Mouse (Mus musculus) layer of hippocampus, adult 18-20 months (tissue): ENCODE measurements around the gene Asah2. TPM values are rescaled to one million over a fixed set of nuclear protein-coding genes. Genes with fewer than 3 reads are reported as not detected.

Experiments used
- DNase-seq, 2 experiments: peaks; one replicate each; pipeline ENCODE4 v3.0.0; 2022; ENCODE audit warnings: low spot score in 2 of 2
- total RNA-seq, 2 experiments: library from RNA; stranded (reverse); gene quantifications; 2 replicates each; pipeline ENCODE4 v1.2.3; 2021

Gene Asah2
- total RNA-seq, 2 experiments from 2014 or later: 8.3 to 8.9 TPM

DNA sequence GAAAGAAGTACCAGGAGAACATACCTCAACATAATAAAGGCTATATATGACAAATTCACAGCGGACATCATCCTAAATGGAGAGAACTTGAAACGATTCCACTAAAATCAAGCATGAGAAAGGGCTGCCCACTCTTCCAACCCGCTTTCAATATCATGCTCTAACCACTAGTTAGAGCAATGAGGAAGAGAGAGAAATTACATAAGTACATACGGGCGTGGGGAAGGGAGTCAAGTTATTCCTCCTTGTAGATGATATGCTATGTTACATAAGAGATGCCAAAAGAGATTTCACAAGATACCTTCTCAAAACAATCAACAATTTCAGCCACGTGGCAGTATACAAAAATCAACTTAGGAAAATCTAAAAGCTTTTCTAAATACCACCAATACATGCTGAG, 117.0 kb downstream of the Asah2 start:
- no peak for DNase-seq

DNA sequence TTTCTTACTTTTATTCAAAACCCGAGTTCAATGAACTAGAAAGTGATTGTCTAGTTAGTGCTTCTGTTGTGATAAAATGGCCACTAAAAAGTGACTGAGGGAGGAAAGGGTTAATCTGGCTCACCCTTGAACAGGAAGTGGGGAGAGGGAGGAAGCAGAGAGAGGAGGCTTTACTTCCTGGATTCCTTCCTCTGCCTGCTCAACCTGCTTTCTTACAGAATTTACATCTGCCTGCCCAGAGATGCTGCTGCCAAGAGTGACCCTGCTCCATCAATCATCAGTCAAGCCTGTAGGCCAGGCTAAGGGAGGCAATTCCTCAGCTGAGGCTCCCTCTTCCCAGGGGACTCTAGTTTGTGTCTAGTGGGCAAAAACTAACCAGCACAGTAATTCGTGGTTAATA, 132.1 kb downstream of the Asah2 start:
- DNase-seq: no peak

DNA sequence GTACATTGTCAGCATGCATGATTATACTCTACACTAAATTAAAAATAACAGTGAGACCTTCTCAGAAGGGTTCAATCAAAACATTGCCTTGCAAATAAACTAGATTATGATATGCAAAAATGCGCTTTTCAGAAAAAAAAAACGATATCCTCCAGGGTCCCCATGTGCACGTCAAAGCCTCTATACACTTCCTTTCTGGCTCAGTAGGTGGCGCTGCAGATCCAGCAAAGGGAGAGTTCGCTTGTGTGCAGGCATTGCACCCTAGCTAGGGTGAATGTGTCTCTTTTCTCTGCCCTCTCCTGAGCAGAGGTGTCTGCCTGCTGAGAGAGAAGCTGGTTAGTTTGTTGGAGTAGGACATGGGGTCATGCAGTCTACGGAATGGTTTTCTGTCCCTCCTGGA, 136.0 kb downstream of the Asah2 start:
- peak; percentile 65 to 85 for DNase-seq

DNA sequence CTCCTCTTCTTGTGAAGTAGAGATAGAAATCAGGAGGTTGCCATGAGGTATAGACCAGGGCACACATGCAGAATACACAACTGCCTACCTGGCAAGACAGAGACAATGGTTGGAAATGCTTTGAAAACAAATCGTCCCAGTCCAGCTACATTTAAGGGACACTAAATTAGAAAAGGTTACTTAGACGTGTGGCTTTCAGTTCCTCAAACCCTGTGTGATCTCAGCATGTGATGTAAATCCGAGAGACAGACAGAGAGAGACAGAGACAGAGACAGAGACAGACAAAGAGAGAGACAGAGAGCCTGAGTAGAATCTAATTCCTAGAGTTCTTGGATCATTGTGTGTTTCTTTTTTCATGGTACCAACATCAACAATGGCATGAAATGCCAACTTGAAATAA, 136.6 kb downstream of the Asah2 start:
- no peak for DNase-seq

DNA sequence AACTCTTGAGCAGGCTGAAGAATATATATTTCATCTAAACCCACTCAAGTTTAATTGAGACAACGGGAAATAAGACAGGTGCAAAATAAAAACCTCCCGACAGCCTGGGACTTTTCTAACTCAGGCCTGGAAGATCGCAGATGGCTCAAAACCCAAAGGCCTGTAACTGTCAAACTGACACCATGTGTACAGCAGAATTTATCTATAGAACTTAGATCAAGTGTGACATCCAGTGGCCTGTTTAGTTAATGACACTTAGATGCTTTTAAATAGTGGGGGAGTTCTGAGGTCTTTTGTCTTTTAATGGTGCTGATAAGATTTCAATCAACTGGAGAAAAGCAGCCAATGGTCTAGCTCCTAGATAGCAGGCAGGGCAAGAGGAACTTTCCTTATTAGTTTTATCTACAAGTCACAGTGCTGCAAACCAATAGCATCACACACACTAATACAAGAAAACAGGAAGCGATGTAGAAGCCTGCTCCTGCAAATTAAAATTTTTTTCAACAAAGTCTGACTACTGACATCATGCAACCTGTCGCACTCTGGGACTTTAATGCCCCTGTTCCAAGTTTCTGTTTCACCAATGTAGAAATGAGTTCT, 140.0 kb downstream of the Asah2 start:
- peak in 1 of 2 experiments; percentile 34 for DNase-seq

DNA sequence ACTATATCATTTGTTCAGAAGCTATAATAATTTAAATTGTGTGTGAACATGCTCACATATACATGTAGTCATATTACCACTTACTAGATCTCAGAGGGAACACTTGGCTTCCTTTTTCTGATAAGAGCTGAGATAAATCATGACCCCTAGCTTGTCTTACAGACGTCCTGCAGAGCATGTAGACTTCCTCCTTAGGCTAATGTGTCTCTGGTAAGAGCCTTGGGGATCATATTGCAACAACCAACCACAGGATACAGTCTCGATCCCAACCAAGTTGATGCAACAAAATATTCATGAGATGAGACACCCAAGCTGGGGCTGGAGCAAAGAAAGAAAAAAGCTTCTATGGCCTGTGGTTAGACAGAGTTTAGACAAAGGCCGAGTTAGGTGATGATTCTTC, 144.9 kb downstream of the Asah2 start:
- DNase-seq: no peak

DNA sequence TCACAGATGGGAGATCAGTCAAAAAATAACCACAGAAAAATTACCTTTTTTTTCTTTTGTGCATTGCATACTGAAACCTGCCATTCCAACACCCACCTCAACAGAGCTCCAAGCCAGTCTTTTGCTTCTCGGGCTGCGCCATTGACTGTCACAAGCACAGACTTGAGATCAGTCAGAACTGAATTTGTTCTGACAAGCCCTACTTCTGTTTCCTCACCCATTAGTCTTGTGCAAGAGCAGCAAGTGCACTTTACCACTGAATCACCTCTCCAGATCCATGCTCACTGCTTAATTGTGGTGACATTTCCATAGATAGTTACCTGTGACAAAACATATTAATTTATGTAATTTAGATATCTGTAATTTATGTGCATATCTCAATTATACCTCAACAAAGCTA, 147.6 kb downstream of the Asah2 start:
- DNase-seq: no peak

DNA sequence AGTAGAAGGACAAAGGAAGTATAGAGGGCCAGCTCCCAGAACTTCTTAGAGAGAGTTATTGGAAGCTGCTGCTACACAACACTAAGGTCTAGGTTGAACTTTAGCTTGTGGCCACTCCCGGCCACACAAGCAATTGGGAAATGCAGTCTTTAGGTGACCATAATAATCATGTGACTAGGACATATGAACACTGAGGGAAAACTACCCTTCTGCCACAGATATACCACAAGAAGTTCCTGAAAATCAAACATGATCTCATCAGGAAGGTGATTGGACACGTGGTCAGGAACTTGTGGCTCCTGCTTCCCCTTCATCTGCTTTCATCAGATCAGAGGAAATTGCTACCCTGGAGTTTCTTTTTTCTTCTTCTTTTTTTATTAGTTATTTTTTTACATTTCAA, 151.7 kb downstream of the Asah2 start:
- no peak for DNase-seq

DNA sequence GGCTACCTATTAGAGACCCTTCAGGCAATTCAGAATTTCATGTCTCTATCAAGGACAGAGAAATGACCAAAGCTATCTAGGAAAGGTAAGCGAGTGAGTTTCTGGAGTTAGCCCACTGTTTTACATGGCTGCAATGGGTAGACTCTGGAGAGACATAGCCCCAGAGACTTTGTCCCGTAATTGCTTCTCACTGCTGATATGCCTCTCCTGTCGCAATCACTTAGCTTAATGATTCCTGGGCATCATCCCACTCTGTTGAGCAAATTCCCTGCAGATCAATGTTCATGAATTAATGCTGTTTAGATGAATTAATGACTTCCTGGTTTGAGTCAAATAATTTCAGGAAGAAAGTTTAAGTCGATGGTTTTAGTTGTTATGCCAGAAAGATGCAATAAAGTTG, 153.3 kb downstream of the Asah2 start:
- no peak for DNase-seq

DNA sequence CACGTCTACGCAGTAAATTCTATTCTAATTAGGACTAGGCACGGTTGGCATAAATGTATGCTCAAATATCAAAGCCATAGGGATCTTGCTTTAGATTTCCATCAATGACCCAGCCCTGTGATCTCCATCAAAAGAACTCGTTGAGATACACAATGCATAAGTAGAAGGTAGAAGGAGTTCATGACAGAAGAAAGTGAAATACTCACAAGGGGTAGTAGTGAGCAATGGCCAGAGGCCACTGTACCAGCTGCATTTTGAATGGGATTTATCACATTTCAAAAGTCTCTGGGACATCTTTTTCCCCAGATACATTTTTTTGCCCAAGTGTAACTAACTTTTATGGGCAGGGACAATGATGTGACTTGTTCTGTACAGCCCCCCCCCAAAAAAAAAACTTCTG, 153.7 kb downstream of the Asah2 start:
- DNase-seq: no peak

DNA sequence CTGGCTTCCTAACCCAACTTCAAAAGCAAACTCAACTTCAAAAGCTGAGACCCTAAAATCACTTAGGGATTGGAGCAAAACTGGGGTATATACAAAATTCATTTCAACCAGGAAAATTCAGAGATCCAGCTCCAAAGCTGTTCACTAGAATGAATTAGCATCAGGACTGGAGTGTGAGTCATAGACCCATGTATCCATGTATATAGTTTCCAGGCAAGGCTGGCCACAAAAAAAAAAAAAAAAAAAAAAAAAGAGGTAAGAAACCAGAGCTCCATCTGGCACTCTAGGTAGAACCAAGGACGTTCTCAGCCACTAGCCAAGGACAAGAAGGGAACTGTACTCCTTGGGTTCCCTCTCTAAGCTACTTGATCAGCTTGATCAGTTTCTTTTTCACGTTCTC, 154.2 kb downstream of the Asah2 start:
- no peak for DNase-seq

DNA sequence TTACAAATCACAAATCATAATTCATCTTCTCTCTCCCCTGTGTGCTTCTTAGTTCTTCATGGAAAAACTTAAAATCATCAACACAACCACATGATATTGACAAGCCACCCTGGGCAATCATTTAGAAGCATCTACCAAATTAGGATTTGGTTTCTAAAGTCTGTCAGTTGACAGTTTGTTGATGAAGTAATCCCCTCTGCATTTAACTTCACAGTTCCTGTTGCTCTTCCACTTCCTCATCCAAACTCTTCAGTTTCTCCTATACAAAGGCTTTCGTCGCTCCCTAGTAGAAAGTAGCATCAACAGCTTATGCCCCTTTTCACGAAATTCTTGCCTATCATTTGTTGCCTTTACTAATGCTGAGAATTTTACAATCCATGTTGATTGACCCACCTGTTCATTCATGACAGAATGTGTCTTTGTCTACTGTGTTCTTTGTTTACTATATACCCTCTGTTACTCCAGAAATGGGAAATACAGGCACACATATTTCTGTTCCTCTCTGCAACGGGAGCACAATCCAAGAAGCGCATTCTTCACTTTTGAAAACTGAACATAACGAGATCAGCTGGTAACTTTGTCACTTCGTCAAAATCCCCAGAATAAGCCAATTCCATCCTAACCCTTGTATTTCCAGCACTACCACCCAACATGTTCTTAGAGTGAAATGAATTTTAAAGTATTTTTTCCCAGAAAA, 157.1 kb downstream of the Asah2 start:
- no peak for DNase-seq

Other genes starting within 250 kb of the Asah2 start
- not detected for gene A1cf, start 239.4 kb downstream of the Asah2 start, total RNA-seq